Mouse (Mus musculus): Measurements from ENCODE around the gene Acvr1b.

Acvr1b gene

GRCm38 (mm10) chr15:101146100-101146965 lies 27.5 kb upstream of the Acvr1b start:
- peak; percentile 70 for DNase-seq (ENCODE audit: low read depth)

GRCm38 (mm10) chr15:101147115-101147909 lies 26.6 kb upstream of the Acvr1b start:
- peak; percentile 93 for DNase-seq (ENCODE audit: low read depth)

- peak; percentile 80 for DNase-seq (ENCODE audit: low read depth)
Observed at GRCm38 (mm10) chr15:101147910-101148273, 26.0 kb upstream of the Acvr1b start.

- no peak for DNase-seq (ENCODE audit: low read depth)
Observed at GRCm38 (mm10) chr15:101148604-101149003, 25.3 kb upstream of the Acvr1b start.

- no peak for DNase-seq (ENCODE audit: low read depth)
Observed at GRCm38 (mm10) chr15:101151409-101152261, 22.2 kb upstream of the Acvr1b start.

- DNase-seq (ENCODE audit: low read depth): no peak
Observed at GRCm38 (mm10) chr15:101154700-101155616, 18.9 kb upstream of the Acvr1b start.

- no peak for DNase-seq (ENCODE audit: low read depth)
Observed at GRCm38 (mm10) chr15:101160128-101160527, 13.7 kb upstream of the Acvr1b start.

GRCm38 (mm10) chr15:101160591-101160990 lies 13.3 kb upstream of the Acvr1b start:
- DNase-seq (ENCODE audit: low read depth): no peak

- no peak for DNase-seq (ENCODE audit: low read depth)
Observed at GRCm38 (mm10) chr15:101161534-101161933, 12.3 kb upstream of the Acvr1b start.

- no peak for DNase-seq (ENCODE audit: low read depth)
Observed at GRCm38 (mm10) chr15:101163056-101163458, 10.8 kb upstream of the Acvr1b start.

- no peak for DNase-seq (ENCODE audit: low read depth)
Observed at GRCm38 (mm10) chr15:101163854-101164253, 10.0 kb upstream of the Acvr1b start.

GRCm38 (mm10) chr15:101164291-101164690 lies 9.6 kb upstream of the Acvr1b start:
- no peak for DNase-seq (ENCODE audit: low read depth)

- DNase-seq (ENCODE audit: low read depth): peak; percentile 78
Observed at GRCm38 (mm10) chr15:101165658-101166437, 8.0 kb upstream of the Acvr1b start.

GRCm38 (mm10) chr15:101167553-101167952 lies 6.3 kb upstream of the Acvr1b start:
- no peak for DNase-seq (ENCODE audit: low read depth)

- no peak for DNase-seq (ENCODE audit: low read depth)
Observed at GRCm38 (mm10) chr15:101169910-101170309, 4.0 kb upstream of the Acvr1b start.

- no peak for DNase-seq (ENCODE audit: low read depth)
Observed at GRCm38 (mm10) chr15:101170413-101170980, 3.4 kb upstream of the Acvr1b start.

GRCm38 (mm10) chr15:101171272-101171671 lies 2.6 kb upstream of the Acvr1b start:
- DNase-seq (ENCODE audit: low read depth): no peak

- DNase-seq (ENCODE audit: low read depth): no peak
Observed at GRCm38 (mm10) chr15:101172016-101172415, 1.9 kb upstream of the Acvr1b start.

- DNase-seq (ENCODE audit: low read depth): no peak
Observed at GRCm38 (mm10) chr15:101174294-101175130, 645 bp downstream of the Acvr1b start.

Data from 416B (cell line).